Mouse (Mus musculus) lung, adult 2 months (tissue): ENCODE results near the gene Nrxn3. TPM values are rescaled to one million over a fixed set of nuclear protein-coding genes. Genes with fewer than 3 reads are reported as not detected.

ENCODE experiments used
- DNase-seq: peaks from one replicate; pipeline ENCODE4 v3.0.0; 2022
- H3K4me1 ChIP-seq: fragments of 200-500 bp; 2 replicates; pipeline ENCODE4 v1.6.1; 2011; ENCODE audit warnings: low read length; ENCODE audit not compliant: control insufficient read depth, insufficient read depth
- H3K4me3 ChIP-seq: fragments of 200-500 bp; replicated peaks from 2 replicates; pipeline ENCODE3; 2011; ENCODE audit warnings: low read depth, mild to moderate bottlenecking, control low read depth, low read length; ENCODE audit errors: extremely low read depth
- CTCF ChIP-seq: fragments of 200-500 bp; IDR thresholded peaks from 2 replicates; pipeline ENCODE4 v1.5.1; 2011; ENCODE audit warnings: mild to moderate bottlenecking, low read length, control low read depth; ENCODE audit not compliant: insufficient read depth
- POLR2A ChIP-seq: fragments of 200-500 bp; IDR thresholded peaks from 2 replicates; pipeline ENCODE4 v1.6.1; 2011; ENCODE audit warnings: low read depth, mild to moderate bottlenecking, control low read depth, low read length, borderline replicate concordance; ENCODE audit errors: extremely low read depth
- WGBS: fragments of 180-500 bp; shearing (Covaris S2); methylation state at CpG from one replicate; pipeline ENCODE4 v1.1.7; 2018; 5-methylcytosine and 5-hydroxymethylcytosine counted together
- polyA plus RNA-seq: library from polyadenylated mRNA; depleted of rRNA; stranded (reverse); fragments of >200 nt; gene quantifications from 2 replicates; pipeline ENCODE4 v1.2.3, GENCODE M21; 2012

The Nrxn3 gene
- polyA plus RNA-seq, 1 experiment, result 0.30 TPM

- H3K4me3 ChIP-seq, result no peak overlapping the region
- 66% methylated on average over 2 of the region's 2 CpGs for WGBS
- no peak for DNase-seq
- H3K4me1 ChIP-seq, result no peaks in the 10 kb centered on the region
- TF ChIP-seq POLR2A (no peak), CTCF (no peak)
Measured at GRCm38 (mm10) chr12:89554740-89555430, 832.2 kb downstream of the Nrxn3 start.

GRCm38 (mm10) chr12:89558921-89559320, 836.2 kb downstream of the Nrxn3 start:
- TF ChIP-seq POLR2A (no peak), CTCF (no peak)
- WGBS, result 80% methylated on average over 1 of the region's 1 CpGs
- H3K4me1 ChIP-seq, result no peaks in the 10 kb centered on the region
- no peak overlapping the region for H3K4me3 ChIP-seq
- DNase-seq, result no peak

- DNase-seq, result no peak
- Histone ChIP-seq H3K4me3 (no peak overlapping the region), H3K4me1 (no peaks in the 10 kb centered on the region)
- no peak for TF ChIP-seq POLR2A
- TF ChIP-seq CTCF, result no peak
- 65% methylated on average over 4 of the region's 4 CpGs for WGBS
Measured at GRCm38 (mm10) chr12:89561989-89562565, 839.4 kb downstream of the Nrxn3 start.

GRCm38 (mm10) chr12:89568723-89569377, 846.2 kb downstream of the Nrxn3 start:
- DNase-seq, result no peak
- 42% methylated on average over 6 of the region's 6 CpGs for WGBS
- no peaks in the 10 kb centered on the region for H3K4me1 ChIP-seq
- no peak for TF ChIP-seq POLR2A
- H3K4me3 ChIP-seq, result no peak overlapping the region

GRCm38 (mm10) chr12:89592459-89592858, 869.8 kb downstream of the Nrxn3 start:
- TF ChIP-seq POLR2A, result no peak
- no peak for TF ChIP-seq CTCF
- H3K4me3 ChIP-seq, result no peak overlapping the region
- no peak for DNase-seq
- H3K4me1 ChIP-seq, result no peaks in the 10 kb centered on the region
- 76% methylated on average over 4 of the region's 4 CpGs for WGBS

GRCm38 (mm10) chr12:89613670-89614069, 891.0 kb downstream of the Nrxn3 start:
- WGBS, result 82% methylated on average over 2 of the region's 2 CpGs
- TF ChIP-seq POLR2A (no peak), CTCF (no peak)
- Histone ChIP-seq H3K4me1 (no peaks in the 10 kb centered on the region), H3K4me3 (no peak overlapping the region)
- DNase-seq, result no peak

GRCm38 (mm10) chr12:89625746-89626145, 903.1 kb downstream of the Nrxn3 start:
- H3K4me1 ChIP-seq, result no peaks in the 10 kb centered on the region
- no peak for DNase-seq
- TF ChIP-seq CTCF (no peak), POLR2A (no peak)
- 58% methylated on average over 4 of the region's 4 CpGs for WGBS
- H3K4me3 ChIP-seq, result no peak overlapping the region

- Histone ChIP-seq H3K4me1 (no peaks in the 10 kb centered on the region), H3K4me3 (no peak overlapping the region)
- no peak for DNase-seq
- 47% methylated on average over 4 of the region's 4 CpGs for WGBS
- no peak for TF ChIP-seq POLR2A
Measured at GRCm38 (mm10) chr12:89640046-89640445, 917.4 kb downstream of the Nrxn3 start.

GRCm38 (mm10) chr12:89641460-89641859, 918.8 kb downstream of the Nrxn3 start:
- Histone ChIP-seq H3K4me1 (no peaks in the 10 kb centered on the region), H3K4me3 (no peak overlapping the region)
- WGBS, result 20% methylated on average over 1 of the region's 1 CpGs
- TF ChIP-seq POLR2A, result no peak
- TF ChIP-seq CTCF, result no peak
- no peak for DNase-seq

GRCm38 (mm10) chr12:89653211-89653610, 930.5 kb downstream of the Nrxn3 start:
- WGBS, result 83% methylated on average over 2 of the region's 2 CpGs
- Histone ChIP-seq H3K4me3 (no peak overlapping the region), H3K4me1 (no peaks in the 10 kb centered on the region)
- TF ChIP-seq POLR2A (no peak), CTCF (no peak)
- DNase-seq, result no peak
